Mouse (Mus musculus) adrenal gland, postnatal 14 days (tissue): Measurements from ENCODE around the gene Akr1e1. TPM values are rescaled to one million over a fixed set of nuclear protein-coding genes. Genes with fewer than 3 reads are reported as not detected.
"Not testable (repeated sequence)": the region's sequence is repeated elsewhere in the genome, so short reads cannot be mapped to it uniquely, and the experiment has no call there.

Experiments used
- DNase-seq: peaks from one replicate; pipeline ENCODE4 v3.0.0; 2021; ENCODE audit warnings: mixed read lengths
- long read RNA-seq, 2 experiments: library from polyadenylated mRNA; stranded (forward); transcript quantifications; one replicate each; pipeline ENCODE4 v2.0.0; 2021
- total RNA-seq: library from RNA; stranded (reverse); gene quantifications from 2 replicates; pipeline ENCODE4 v1.2.3, GENCODE M21; 2021

Akr1e1 gene
- total RNA-seq = 22.8 and 29.6 TPM in 2 replicates
- long read RNA-seq, experiment 1, transcript Akr1e1-201 (10 exons, 3,463 nt) = major isoform, 30 of 45 reads
- long read RNA-seq, experiment 1, partial matches to known transcripts = 7 of 45 reads
- long read RNA-seq, experiment 1, other reads (novel, unspliced or antisense) = 5 of 45 reads
- long read RNA-seq, experiment 2, transcript Akr1e1-201 (10 exons, 3,463 nt) = major isoform, 44 of 53 reads
- long read RNA-seq, experiment 2, partial matches to known transcripts = 5 of 53 reads
- long read RNA-seq, experiment 2, other reads (novel, unspliced or antisense) = 3 of 53 reads

DNA sequence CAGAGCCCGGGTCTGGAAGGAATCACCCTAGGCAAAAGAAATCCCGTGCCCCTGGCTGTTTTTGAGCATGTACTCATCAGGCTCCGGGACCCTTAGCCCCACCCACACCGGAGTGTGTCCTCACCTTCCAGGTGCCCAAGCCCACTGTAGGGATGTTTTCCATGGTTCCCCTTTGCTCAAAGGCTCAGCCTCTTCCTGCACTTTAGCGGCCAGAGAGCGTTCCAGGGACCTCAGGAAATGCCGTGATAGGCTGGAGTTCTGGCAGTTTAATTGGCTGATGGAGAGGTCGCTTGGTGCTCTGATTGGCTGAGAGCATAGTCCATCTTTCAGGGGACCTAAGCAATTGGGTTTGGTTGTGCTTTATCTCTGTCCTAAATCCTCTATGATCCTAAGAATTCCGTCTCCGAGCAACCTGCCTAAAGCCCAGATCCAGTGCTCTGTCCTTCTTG, at the start of gene Akr1e1:
Akr1e1 (minus strand) TSS at position 214 of the 449 bp plus-strand sequence.
- peak; percentile 94 for DNase-seq

DNA sequence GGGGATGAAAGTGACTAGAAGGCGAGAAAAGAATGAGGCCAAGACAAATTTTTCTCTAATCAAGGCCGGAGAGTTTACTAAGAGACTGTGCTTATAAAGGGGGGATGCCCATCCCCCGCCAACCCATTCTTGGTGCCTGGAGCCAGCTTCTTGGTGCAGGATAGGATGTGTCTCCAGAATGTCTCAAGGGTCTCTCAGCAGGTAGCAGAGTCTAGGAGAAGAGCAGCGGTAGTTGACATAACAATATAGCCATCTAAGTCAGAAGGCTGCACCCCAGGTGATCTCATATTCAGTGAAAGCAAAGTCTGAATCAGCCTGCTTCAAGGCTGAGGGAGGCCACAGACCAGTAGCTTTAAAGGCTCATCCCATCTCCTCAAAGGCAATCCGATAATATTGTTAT, 49.4 kb upstream of the Akr1e1 start:
- no peak for DNase-seq

DNA sequence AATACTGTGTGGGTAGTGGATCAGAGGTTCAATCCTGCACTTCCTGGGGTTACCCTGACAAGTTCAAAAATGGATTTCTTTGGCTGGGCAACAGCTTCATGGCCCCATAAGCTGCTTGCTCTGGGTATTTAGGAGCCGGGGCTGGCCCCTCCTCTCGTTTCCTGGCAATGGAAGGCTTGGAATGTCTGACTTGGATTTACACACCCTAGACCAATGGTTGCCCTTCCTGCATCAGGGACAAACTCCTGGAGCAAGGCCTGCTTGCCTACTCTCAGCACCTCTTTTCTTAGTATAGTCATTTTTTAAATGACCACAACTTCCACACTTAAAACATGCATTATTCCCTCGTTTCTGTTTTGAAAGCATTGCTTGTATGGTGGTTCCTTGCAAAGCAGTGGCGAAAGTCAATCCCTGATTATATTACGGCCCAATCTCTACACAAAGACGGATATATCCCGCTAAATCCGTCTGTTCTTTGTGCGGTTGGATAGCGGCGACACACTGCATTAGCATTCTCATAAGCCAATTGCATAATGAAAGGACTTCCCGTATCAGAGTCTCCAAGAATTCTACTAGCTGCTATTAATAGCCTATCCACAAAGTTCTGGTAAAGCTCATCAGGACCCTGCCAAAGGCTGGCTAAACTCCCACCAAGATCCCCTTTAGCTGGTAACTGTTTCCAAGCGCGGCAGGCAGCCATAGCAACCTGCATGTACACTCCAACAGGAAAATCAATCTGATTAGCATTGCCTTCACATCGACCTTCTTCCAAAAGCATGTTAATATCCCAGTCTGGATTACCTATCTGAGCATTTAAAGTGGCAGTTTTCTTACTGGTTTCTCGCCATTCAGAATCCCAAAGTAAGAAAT, 47.5 kb upstream of the Akr1e1 start:
- no peak for DNase-seq

DNA sequence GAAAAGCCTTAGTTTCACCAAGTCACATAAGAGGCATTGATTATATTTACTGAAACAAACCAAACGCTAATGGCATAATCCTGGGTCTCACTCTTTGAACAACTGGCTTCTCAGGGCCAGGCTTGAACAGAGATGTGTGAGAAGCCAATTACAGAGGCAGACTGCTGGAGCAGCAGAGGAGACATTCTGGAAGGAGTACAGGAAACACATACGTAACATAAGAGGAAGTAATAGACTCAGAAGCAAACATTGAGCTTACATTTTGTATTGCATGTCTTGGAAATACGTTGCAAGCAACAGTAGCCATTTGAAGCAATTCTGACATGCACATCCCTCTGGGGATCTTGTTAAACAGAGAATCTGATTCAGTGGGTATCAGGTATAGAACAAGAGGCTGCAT, 41.2 kb upstream of the Akr1e1 start:
- no peak for DNase-seq

DNA sequence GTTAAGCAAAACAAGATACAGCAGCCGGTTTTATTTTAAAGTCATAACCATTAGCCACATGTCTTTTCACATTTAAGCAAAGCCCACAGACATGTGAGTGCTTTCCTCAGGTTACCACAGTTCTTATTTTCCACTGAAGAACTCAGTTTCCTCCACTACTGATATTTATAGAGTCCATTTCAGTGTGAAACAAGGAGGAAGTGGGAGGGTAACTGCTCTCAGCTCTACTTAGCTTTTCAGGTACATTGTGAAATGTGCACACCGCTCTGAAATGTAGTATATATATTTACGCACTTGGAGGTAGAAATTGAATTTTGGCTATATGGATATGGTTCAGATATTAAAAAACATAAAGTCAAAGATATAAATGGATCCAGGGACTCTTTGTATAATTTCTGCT, 36.3 kb upstream of the Akr1e1 start:
- no peak for DNase-seq

DNA sequence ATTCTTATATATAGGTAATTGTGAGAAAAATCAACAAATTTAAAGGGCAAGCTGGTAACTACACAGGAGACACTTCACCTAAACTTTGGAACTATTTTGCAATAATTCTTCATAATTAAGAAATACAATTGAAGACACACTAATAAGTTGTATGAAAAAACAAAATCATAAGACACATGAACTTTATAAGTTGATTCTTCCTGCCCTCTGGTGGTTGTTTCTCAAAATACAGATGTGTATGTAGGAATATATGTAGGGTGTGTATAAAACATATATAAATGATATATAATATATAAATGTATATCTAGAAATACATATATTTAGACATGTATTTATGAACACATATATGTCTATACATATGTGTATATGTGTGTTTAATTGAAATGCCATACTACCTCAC, 1.9 kb upstream of the Akr1e1 start:
- DNase-seq = no peak

DNA sequence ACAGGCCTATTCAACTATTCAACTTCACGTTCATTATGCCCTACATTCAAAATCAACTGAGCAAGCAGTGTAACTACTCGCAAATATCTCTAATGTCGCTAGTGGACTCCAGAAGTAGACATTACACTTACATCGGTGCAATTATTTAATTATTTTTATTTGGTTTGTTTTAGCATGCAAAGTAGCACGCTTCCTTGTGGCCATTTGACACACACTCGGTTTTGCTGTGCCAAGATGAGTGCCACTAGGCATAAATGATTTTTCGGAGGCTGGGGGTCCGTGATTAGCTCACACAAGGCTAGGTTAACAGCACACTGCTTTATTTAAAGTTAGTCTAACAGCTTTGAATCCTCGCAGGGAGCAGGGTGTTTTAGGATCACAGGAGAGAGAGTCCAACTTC, 444 bp downstream of the Akr1e1 start:
- no peak for DNase-seq

DNA sequence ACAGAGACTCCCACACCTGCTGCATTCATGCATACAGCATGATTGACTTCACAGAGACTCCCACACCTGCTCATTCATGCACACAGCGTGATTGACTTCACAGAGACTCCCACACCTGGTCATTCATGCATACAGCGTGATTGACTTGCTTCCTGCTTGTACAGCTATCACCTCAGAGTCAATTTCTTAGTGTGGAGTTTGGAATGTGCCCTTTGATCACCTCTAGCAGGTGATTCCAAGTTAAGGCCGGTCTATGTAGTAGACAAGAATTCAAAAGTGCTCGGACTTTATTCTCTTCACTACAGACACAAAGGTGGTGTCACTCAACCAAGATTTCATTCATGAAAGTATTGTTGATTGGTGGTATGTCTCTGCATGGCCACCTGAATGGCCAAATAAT, 2.2 kb downstream of the Akr1e1 start:
- DNase-seq = no peak

DNA sequence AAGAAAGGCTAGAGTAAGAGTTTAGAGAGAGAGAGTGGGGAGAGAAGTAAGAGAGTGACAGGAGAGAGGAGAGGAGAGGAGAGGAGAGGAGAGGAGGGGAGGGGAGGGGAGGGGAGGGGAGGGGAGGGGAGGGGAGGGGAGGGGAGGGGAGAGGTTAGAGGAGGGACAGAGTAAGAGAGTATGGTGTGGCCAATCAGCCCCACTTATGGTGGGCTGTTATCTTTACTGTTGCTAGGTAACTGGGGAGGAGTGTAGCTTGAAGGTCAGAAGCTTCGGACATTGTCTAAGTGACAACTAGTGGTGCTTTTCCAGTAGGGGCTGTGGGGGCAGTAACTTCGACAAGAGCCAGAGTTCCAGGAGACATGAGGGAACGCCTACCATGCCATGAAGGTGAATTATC, 5.5 kb downstream of the Akr1e1 start:
- not testable (repeated sequence) for DNase-seq

DNA sequence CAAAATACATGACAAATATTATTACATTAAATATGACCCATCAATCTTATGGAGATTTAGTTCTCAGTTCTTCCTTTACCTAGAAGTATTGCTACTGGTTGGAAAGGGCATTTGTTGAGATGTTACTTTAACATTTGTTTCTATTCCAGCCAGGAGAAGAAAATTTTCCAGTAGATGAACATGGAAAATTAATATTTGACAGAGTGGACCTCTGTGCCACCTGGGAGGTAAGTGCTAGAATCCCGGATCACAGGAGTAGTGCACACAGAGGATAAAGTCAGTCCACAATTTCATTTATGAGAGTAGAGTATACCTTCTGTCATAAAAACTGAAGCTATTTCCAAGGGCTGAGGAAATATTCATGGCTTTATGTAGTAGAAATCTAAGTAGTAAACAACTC, 32.1 kb downstream of the Akr1e1 start:
- no peak for DNase-seq

DNA sequence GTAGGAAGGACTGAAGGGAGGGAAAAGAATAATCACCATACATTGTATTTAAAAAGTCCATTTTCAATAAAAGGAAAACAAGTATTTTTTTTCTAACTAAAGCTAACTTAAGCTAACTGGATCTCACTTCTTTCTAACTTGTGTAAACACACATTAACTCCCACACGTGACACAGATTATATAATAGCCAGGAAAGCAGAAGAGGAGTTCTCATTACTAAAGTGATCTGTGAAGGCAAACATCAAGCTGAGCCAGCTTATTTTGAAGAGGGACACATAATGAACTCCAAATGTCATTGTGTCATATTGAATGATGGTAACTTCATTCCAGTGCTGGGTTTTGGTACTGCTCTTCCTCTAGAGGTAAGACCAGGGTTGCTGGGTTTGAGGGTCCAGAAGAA, 35.1 kb downstream of the Akr1e1 start, which contains the start of gene Akr1c21:
Akr1c21 (plus strand) TSS at position 205 of the 400 bp plus-strand sequence.
- DNase-seq = no peak

DNA sequence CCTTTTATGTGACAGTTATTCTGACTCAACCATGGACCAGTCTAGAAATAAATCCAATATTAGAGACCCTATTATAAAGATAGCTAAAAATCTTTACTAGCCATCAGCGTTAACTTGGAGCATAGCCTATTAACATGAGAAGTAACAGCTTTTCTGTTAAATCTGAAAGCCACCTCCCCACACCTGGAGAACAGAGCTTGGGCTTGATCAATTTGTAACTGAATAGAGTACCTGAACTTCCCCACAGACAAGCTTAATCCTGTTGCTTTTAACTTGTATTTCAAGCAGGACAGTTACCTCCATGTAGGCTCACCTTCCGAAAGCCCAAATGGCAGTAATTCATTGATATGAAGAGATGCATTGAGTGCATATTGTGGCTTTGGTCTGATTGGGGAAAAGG, 43.0 kb downstream of the Akr1e1 start:
- DNase-seq = no peak

DNA sequence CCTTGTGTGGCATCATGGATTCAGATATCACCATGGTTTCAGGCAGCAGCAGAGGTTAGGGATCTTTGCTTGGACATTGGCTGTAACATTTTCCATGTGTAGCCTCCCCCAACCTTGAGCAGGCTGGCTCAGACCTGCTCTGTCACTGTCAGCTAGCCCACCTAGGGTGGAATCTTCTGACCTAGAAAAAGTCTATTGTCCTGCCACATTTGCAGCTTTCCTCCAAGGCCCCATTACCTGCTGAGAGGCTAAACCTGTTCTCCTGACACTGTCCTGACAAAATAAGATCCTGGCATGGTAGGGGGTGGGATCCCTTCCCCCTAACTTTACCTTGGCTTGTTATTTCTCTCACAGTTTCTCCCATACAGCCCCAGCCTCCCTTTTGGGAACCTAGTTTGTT, 48.5 kb downstream of the Akr1e1 start:
- no peak for DNase-seq

DNA sequence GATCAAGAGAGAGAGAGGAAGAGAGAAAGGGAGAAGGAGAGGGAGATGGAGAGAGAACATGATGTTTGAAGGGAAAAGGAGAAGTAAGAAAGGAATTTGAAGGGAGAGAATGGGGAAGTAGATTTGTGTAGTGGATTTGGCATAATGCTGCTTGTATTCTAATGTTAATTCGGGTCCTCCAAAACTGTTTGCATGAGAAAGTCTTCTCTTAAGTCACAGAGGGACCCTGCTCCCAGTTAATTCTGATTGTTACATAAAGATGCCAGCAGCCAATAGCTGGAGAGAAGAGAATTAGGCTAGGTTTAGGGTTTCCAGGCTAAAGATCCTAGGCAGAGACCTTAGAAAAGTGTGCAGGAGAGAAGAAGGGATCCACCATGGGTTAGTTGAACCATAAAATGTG, 49.8 kb downstream of the Akr1e1 start:
- DNase-seq = no peak

Other genes with a start within 250 kb of the Akr1e1 start
- gene Akr1c6, start 174.9 kb downstream of the Akr1e1 start, total RNA-seq = 0.86 and 53.9 TPM in 2 replicates
- 0.94 and 22.9 TPM in 2 replicates for gene Akr1c20, start 85.8 kb downstream of the Akr1e1 start, total RNA-seq
- gene Akr1c21, start 35.1 kb downstream of the Akr1e1 start, total RNA-seq = not detected in 2 replicates